Mouse (Mus musculus): ENCODE data around the gene Lcn12. TPM values are rescaled to one million over a fixed set of nuclear protein-coding genes. Genes with fewer than 3 reads are reported as not detected.

The Lcn12 gene
- 0.32 TPM in 1 of 2 replicates, not detected in the other for polyA plus RNA-seq (2015; fragmentation: Nextera tagmentation; extraction: Ambion mirVana)

GRCm38 (mm10) chr2:25493476-25493961 is at the start of gene Lcn12:
Gene Lcn12 (minus strand): TSS chr2:25493911.
- no peak for ATAC-seq
- Histone ChIP-seq H3K4me1 (ENCODE audit: control insufficient read depth, insufficient read depth, low read length) (peaks cover 4% of the 10 kb centered on the region), H3K27me3 (replicated peaks; ENCODE audit: control insufficient read depth, insufficient read depth, low read length) (no peaks in the 10 kb centered on the region), H3K9me3 (ENCODE audit: control insufficient read depth, low read length) (no peaks in the 10 kb centered on the region), H3K9ac (ENCODE audit: low read depth, low read length) (no peak within 1 kb of the TSS), H3K4me2 (ENCODE audit: low read depth, low read length) (no peak within 1 kb of the TSS), H3K36me3 (ENCODE audit: control insufficient read depth, insufficient read depth, low read length) (no peaks in the 10 kb centered on the region), H3K4me3 (ENCODE audit: low read length) (no peak within 1 kb of the TSS), H3K27ac (ENCODE audit: low read length) (no peak within 1 kb of the TSS)
- whole genome bisulfite sequencing, result 84% methylated on average over 5 of the region's 5 CpGs

- H3K4me2 ChIP-seq (ENCODE audit: low read depth, low read length), result no peak overlapping the region
- H3K4me1 ChIP-seq (ENCODE audit: control insufficient read depth, insufficient read depth, low read length), result peaks cover 6% of the 10 kb centered on the region
- no peaks in the 10 kb centered on the region for H3K27me3 ChIP-seq (replicated peaks; ENCODE audit: control insufficient read depth, insufficient read depth, low read length)
- H3K9ac ChIP-seq (ENCODE audit: low read depth, low read length), result no peak overlapping the region
- no peaks in the 10 kb centered on the region for H3K9me3 ChIP-seq (ENCODE audit: control insufficient read depth, low read length)
- WGBS, result 71% methylated on average over 10 of the region's 10 CpGs
- H3K4me3 ChIP-seq (ENCODE audit: low read length), result no peak overlapping the region
- ATAC-seq, result no peak
- no peak overlapping the region for H3K27ac ChIP-seq (ENCODE audit: low read length)
- H3K36me3 ChIP-seq (ENCODE audit: control insufficient read depth, insufficient read depth, low read length), result no peaks in the 10 kb centered on the region
Observed at GRCm38 (mm10) chr2:25541644-25542367, 48.1 kb upstream of the Lcn12 start.

GRCm38 (mm10) chr2:25540541-25540948 is 46.8 kb upstream of the Lcn12 start:
- 0 out of 2 replicates have a peak, but pooled peaks cover 4% of the 10 kb centered on the region for H3K36me3 ChIP-seq (ENCODE audit: control insufficient read depth, insufficient read depth, low read length)
- H3K4me3 ChIP-seq (ENCODE audit: low read length), result no peak overlapping the region
- H3K9me3 ChIP-seq (ENCODE audit: control insufficient read depth, low read length), result no peaks in the 10 kb centered on the region
- ATAC-seq, result no peak
- no peaks in the 10 kb centered on the region for H3K27me3 ChIP-seq (replicated peaks; ENCODE audit: control insufficient read depth, insufficient read depth, low read length)
- H3K4me1 ChIP-seq (ENCODE audit: control insufficient read depth, insufficient read depth, low read length), result no peaks in the 10 kb centered on the region; the same call in 1 of the 2 replicates
- no peak overlapping the region for H3K27ac ChIP-seq (ENCODE audit: low read length)
- H3K9ac ChIP-seq (ENCODE audit: low read depth, low read length), result no peak overlapping the region
- 93% methylated on average over 4 of the region's 4 CpGs for WGBS
- no peak overlapping the region for H3K4me2 ChIP-seq (ENCODE audit: low read depth, low read length)

GRCm38 (mm10) chr2:25536531-25536930 is 42.8 kb upstream of the Lcn12 start:
- ATAC-seq, result no peak
- H3K9ac ChIP-seq (ENCODE audit: low read depth, low read length), result no peak overlapping the region
- H3K4me2 ChIP-seq (ENCODE audit: low read depth, low read length), result no peak overlapping the region
- no peaks in the 10 kb centered on the region for H3K9me3 ChIP-seq (ENCODE audit: control insufficient read depth, low read length)
- 0 out of 2 replicates have a peak, but pooled peaks cover 5% of the 10 kb centered on the region for H3K36me3 ChIP-seq (ENCODE audit: control insufficient read depth, insufficient read depth, low read length)
- 82% methylated on average over 8 of the region's 8 CpGs for WGBS
- H3K4me1 ChIP-seq (ENCODE audit: control insufficient read depth, insufficient read depth, low read length), result no peaks in the 10 kb centered on the region
- H3K27ac ChIP-seq (ENCODE audit: low read length), result no peak overlapping the region
- no peaks in the 10 kb centered on the region for H3K27me3 ChIP-seq (replicated peaks; ENCODE audit: control insufficient read depth, insufficient read depth, low read length)
- no peak overlapping the region for H3K4me3 ChIP-seq (ENCODE audit: low read length)

- Histone ChIP-seq H3K27ac (ENCODE audit: low read length) (no peak overlapping the region), H3K4me2 (ENCODE audit: low read depth, low read length) (no peak overlapping the region), H3K27me3 (replicated peaks; ENCODE audit: control insufficient read depth, insufficient read depth, low read length) (no peaks in the 10 kb centered on the region), H3K9ac (ENCODE audit: low read depth, low read length) (no peak overlapping the region), H3K36me3 (ENCODE audit: control insufficient read depth, insufficient read depth, low read length) (peaks cover 12% of the 10 kb centered on the region), H3K9me3 (ENCODE audit: control insufficient read depth, low read length) (no peaks in the 10 kb centered on the region), H3K4me1 (ENCODE audit: control insufficient read depth, insufficient read depth, low read length) (no peaks in the 10 kb centered on the region), H3K4me3 (ENCODE audit: low read length) (no peak overlapping the region)
- WGBS, result 82% methylated on average over 2 of the region's 2 CpGs
- ATAC-seq, result no peak
Observed at GRCm38 (mm10) chr2:25534866-25535182, 41.1 kb upstream of the Lcn12 start.

GRCm38 (mm10) chr2:25534178-25534865 is 40.6 kb upstream of the Lcn12 start:
- H3K4me2 ChIP-seq (ENCODE audit: low read depth, low read length), result no peak overlapping the region
- H3K4me3 ChIP-seq (ENCODE audit: low read length), result no peak overlapping the region
- H3K9ac ChIP-seq (ENCODE audit: low read depth, low read length), result no peak overlapping the region
- no peaks in the 10 kb centered on the region for H3K9me3 ChIP-seq (ENCODE audit: control insufficient read depth, low read length)
- peaks cover 14% of the 10 kb centered on the region for H3K36me3 ChIP-seq (ENCODE audit: control insufficient read depth, insufficient read depth, low read length)
- H3K4me1 ChIP-seq (ENCODE audit: control insufficient read depth, insufficient read depth, low read length), result no peaks in the 10 kb centered on the region
- H3K27ac ChIP-seq (ENCODE audit: low read length), result no peak overlapping the region
- WGBS, result 88% methylated on average over 3 of the region's 3 CpGs
- no peaks in the 10 kb centered on the region for H3K27me3 ChIP-seq (replicated peaks; ENCODE audit: control insufficient read depth, insufficient read depth, low read length)
- no peak for ATAC-seq

GRCm38 (mm10) chr2:25533707-25534106 is 40.0 kb upstream of the Lcn12 start:
- H3K27ac ChIP-seq (ENCODE audit: low read length), result no peak overlapping the region
- peaks cover 19% of the 10 kb centered on the region for H3K36me3 ChIP-seq (ENCODE audit: control insufficient read depth, insufficient read depth, low read length)
- no peaks in the 10 kb centered on the region for H3K27me3 ChIP-seq (replicated peaks; ENCODE audit: control insufficient read depth, insufficient read depth, low read length)
- no peak for ATAC-seq
- H3K9ac ChIP-seq (ENCODE audit: low read depth, low read length), result no peak overlapping the region
- H3K4me3 ChIP-seq (ENCODE audit: low read length), result no peak overlapping the region
- H3K4me2 ChIP-seq (ENCODE audit: low read depth, low read length), result no peak overlapping the region
- no peaks in the 10 kb centered on the region for H3K9me3 ChIP-seq (ENCODE audit: control insufficient read depth, low read length)
- 93% methylated on average over 2 of the region's 2 CpGs for WGBS
- H3K4me1 ChIP-seq (ENCODE audit: control insufficient read depth, insufficient read depth, low read length), result no peaks in the 10 kb centered on the region

- WGBS, result 88% methylated on average over 9 of the region's 9 CpGs
- H3K36me3 ChIP-seq (ENCODE audit: control insufficient read depth, insufficient read depth, low read length), result peaks cover 42% of the 10 kb centered on the region
- ATAC-seq, result no peak
- H3K27me3 ChIP-seq (replicated peaks; ENCODE audit: control insufficient read depth, insufficient read depth, low read length), result no peaks in the 10 kb centered on the region
- no peak overlapping the region for H3K27ac ChIP-seq (ENCODE audit: low read length)
- H3K4me3 ChIP-seq (ENCODE audit: low read length), result no peak overlapping the region
- no peaks in the 10 kb centered on the region for H3K9me3 ChIP-seq (ENCODE audit: control insufficient read depth, low read length)
- H3K4me1 ChIP-seq (ENCODE audit: control insufficient read depth, insufficient read depth, low read length), result no peaks in the 10 kb centered on the region
- H3K9ac ChIP-seq (ENCODE audit: low read depth, low read length), result no peak overlapping the region
- no peak overlapping the region for H3K4me2 ChIP-seq (ENCODE audit: low read depth, low read length)
Observed at GRCm38 (mm10) chr2:25526510-25527302, 33.0 kb upstream of the Lcn12 start.

- H3K27ac ChIP-seq (ENCODE audit: low read length), result no peak overlapping the region
- H3K4me2 ChIP-seq (ENCODE audit: low read depth, low read length), result no peak overlapping the region
- H3K36me3 ChIP-seq (ENCODE audit: control insufficient read depth, insufficient read depth, low read length), result 0 out of 2 replicates have a peak, but pooled peaks cover 4% of the 10 kb centered on the region
- no peak overlapping the region for H3K4me3 ChIP-seq (ENCODE audit: low read length)
- no peak overlapping the region for H3K9ac ChIP-seq (ENCODE audit: low read depth, low read length)
- WGBS, result 65% methylated on average over 3 of the region's 3 CpGs
- H3K9me3 ChIP-seq (ENCODE audit: control insufficient read depth, low read length), result no peaks in the 10 kb centered on the region
- no peaks in the 10 kb centered on the region for H3K4me1 ChIP-seq (ENCODE audit: control insufficient read depth, insufficient read depth, low read length)
- H3K27me3 ChIP-seq (replicated peaks; ENCODE audit: control insufficient read depth, insufficient read depth, low read length), result no peaks in the 10 kb centered on the region
- no peak for ATAC-seq
Observed at GRCm38 (mm10) chr2:25509912-25510311, 16.2 kb upstream of the Lcn12 start.
